Mouse (Mus musculus) liver, embryonic 14.5 days (tissue): ENCODE results near the gene Rps16. TPM values are rescaled to one million over a fixed set of nuclear protein-coding genes. Genes with fewer than 3 reads are reported as not detected.

ENCODE experiments used
- ATAC-seq: fragments of 200-750 bp; cut with Nextera tagmentation; 2 replicates; pipeline ENCODE4 v1.8.0; 2017; ENCODE audit warnings: moderate number of reproducible peaks, mild to moderate bottlenecking, moderate library complexity; ENCODE audit not compliant: insufficient read depth
- DNase-seq, 3 experiments: peaks; one replicate each; pipeline ENCODE4 v3.0.0-alpha.2; 2012 to 2013; ENCODE audit warnings: low read depth in 3 of 3, low spot score in 3 of 3
- H3K27ac ChIP-seq: fragments of 300-500 bp; sonication (generic); 2 replicates; pipeline ENCODE4 v1.5.1; 2014; ENCODE audit warnings: moderate library complexity, mild to moderate bottlenecking, control low read depth, inconsistent platforms
- H3K27me3 ChIP-seq: fragments of 300-500 bp; sonication (generic); 2 replicates; pipeline ENCODE4 v1.6.1; 2014; ENCODE audit warnings: mild to moderate bottlenecking, low read length, moderate library complexity; ENCODE audit not compliant: control insufficient read depth, insufficient read depth
- H3K36me3 ChIP-seq: fragments of 300-500 bp; sonication (generic); replicated peaks from 2 replicates; pipeline ENCODE4 v1.6.1; 2014; ENCODE audit warnings: low read depth; ENCODE audit not compliant: control insufficient read depth, insufficient read depth
- H3K4me1 ChIP-seq, 2 experiments: fragments of 200-500 bp in 1 of 2; fragments of 300-500 bp in 1 of 2; sonication (generic) in 1 of 2; replicated peaks; 2 replicates each; pipeline ENCODE4 v1.6.1; 2012 to 2014; ENCODE audit warnings: antibody characterized with exemption in 1 of 2, inconsistent platforms in 1 of 2, low read length in 1 of 2; ENCODE audit not compliant: control insufficient read depth in 2 of 2, insufficient read depth in 2 of 2
- H3K4me2 ChIP-seq: fragments of 300-500 bp; sonication (generic); 2 replicates; pipeline ENCODE4 v1.6.1; 2014; ENCODE audit warnings: low read depth, mild to moderate bottlenecking, control low read depth, moderate library complexity
- H3K4me3 ChIP-seq, 2 experiments: fragments of 200-500 bp in 1 of 2; fragments of 300-500 bp in 1 of 2; sonication (generic) in 1 of 2; 2 replicates each; pipeline ENCODE4 v1.5.1; 2012 to 2014; ENCODE audit warnings: low read depth in 2 of 2, low read length in 2 of 2, mild to moderate bottlenecking in 2 of 2, control low read depth in 1 of 2, inconsistent platforms in 1 of 2, moderate library complexity in 1 of 2; ENCODE audit not compliant: insufficient read depth in 1 of 2
- H3K9ac ChIP-seq: fragments of 300-500 bp; sonication (generic); replicated peaks from 2 replicates; pipeline ENCODE4 v1.6.1; 2014; ENCODE audit warnings: mild to moderate bottlenecking, control low read depth, moderate library complexity
- H3K9me3 ChIP-seq: fragments of 300-500 bp; sonication (generic); 2 replicates; pipeline ENCODE4 v1.6.1; 2016; ENCODE audit warnings: low read length, mixed read lengths; ENCODE audit not compliant: control insufficient read depth
- CTCF ChIP-seq: IDR thresholded peaks from 2 replicates; pipeline ENCODE4 v1.5.1; 2016; ENCODE audit warnings: antibody characterized with exemption, low read depth, control low read depth
- EP300 ChIP-seq: IDR thresholded peaks from 2 replicates; pipeline ENCODE4 v1.6.1; 2016; ENCODE audit warnings: antibody characterized with exemption, low read depth
- WGBS: fragments of 180-500 bp; shearing (Covaris S2); extraction: QIAGEN DNeasy Blood & Tissue Kit; methylation state at CpG from one replicate; pipeline ENCODE4 v1.1.7; 2014; ENCODE audit not compliant: insufficient replicate concordance; 5-methylcytosine and 5-hydroxymethylcytosine counted together
- polyA plus RNA-seq, 2 experiments: library from polyadenylated mRNA; depleted of rRNA in 1 of 2; stranded (reverse) in 1 of 2; unstranded in 1 of 2; fragments of >200 nt; fragmentation: Nextera tagmentation in 1 of 2; extraction: Ambion mirVana in 1 of 2; gene quantifications; 2 replicates each; pipeline versions ENCODE4 v1.2.1 to v1.2.3; 2012 to 2014

Rps16 gene
- polyA plus RNA-seq, 2 experiments, result 900 to 1,209 TPM

DNA sequence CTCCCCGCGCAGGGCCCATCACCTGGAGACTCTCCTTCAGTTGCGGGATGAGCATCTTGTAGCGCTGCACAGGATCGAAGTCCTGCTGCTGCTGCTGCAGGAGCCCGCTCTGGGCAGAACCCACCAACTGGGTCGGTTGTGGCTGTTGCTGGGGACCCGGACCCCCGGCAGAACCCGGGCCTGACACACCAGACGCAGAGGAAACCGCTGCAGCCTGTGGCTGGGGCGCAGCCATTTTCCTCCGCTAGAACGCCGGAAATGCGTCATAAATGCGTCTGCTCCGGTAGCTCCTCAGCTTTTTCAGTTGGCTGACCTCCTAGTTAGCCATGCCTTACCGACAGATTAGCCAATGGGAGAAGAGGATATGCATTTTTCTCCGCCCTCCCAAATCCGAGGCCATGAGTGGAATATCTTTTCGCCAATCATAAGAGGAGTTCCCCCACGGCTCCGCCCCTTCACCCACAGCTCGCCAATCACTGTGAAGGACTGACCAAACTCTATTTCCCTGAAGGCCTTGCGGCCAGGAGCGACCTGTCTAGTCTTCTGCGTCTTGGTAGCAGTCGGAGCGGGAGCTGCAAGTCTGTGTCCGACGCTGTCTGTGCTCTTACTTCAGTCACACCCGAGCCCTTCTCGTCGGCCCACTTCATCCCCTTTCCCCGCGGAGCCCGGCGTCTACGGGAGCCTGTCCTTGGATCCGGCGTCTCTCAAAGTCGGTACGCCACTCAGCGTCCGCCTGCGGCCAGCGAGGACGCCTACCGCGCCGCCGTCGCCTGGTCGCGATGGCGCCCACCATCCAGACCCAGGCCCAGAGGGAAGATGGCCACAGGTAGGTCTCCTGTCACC is 42.2 kb downstream of the Rps16 start, which contains the start of the genes Med29 and Paf1:
Gene Med29 (minus strand): TSS at position 280 of the 843 bp plus-strand sequence.
Gene Paf1 (plus strand): TSS at position 523 of the 843 bp plus-strand sequence.
- Histone ChIP-seq H3K4me2 (peak within 1 kb of the TSS; percentile 93), H3K4me3 (peak within 1 kb of the TSS; percentile 74 to 79), H3K36me3 (peaks cover 16% of the 10 kb centered on the region), H3K9ac (peak within 1 kb of the TSS; percentile 76), H3K27ac (peak within 1 kb of the TSS; percentile 9), H3K27me3 (no peaks in the 10 kb centered on the region), H3K4me1 (peaks cover 8 to 10% of the 10 kb centered on the region in 2 experiments), H3K9me3 (no peaks in the 10 kb centered on the region)
- peak; percentile 99 to 100 (median 99) for DNase-seq
- WGBS, result under 1% methylated on average over 58 of the region's 58 CpGs
- TF ChIP-seq EP300, result no peak; the same call in 1 of the 2 replicates
- TF ChIP-seq CTCF, result no peak
- peak; percentile 98 for ATAC-seq

DNA sequence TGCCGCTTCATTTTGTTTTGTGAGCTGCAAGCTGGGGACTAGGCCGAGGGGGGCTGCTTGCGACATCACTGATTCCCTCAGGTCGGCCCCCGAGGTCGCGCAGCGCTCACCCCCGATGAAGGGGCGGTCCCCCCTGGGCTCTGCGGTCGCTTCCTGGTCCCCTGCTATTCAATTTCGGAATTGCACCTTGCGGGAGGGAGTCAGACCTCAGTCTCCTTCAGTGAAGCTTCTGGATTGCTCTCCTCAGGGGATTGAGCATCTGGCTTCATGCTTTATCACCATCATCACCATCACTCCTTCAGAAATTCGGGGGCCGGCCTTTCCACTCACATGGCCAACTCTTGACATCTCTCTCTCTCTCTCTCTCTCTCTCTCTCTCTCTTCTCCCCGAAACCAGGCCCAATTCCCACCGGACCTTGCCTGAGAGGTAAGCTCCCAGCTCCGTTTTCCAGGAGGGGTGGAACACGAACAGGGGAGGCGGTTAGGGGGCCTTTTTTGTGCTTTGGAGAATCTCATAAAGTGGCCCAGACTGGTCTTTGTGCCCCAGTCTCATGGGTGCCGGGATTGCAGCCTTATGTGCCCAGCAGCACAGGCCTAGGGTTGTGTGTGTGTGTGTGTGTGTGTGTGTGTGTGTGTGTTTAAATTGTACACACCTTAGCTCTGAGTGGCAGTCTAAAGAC is 43.0 kb downstream of the Rps16 start:
- TF ChIP-seq CTCF (no peak), EP300 (no peak)
- H3K4me1 ChIP-seq, result peaks cover 8 to 10% of the 10 kb centered on the region in 2 experiments
- peaks cover 19% of the 10 kb centered on the region for H3K36me3 ChIP-seq
- H3K4me3 ChIP-seq, result peak overlapping the region; percentile 73 to 79
- no peaks in the 10 kb centered on the region for H3K9me3 ChIP-seq
- H3K4me2 ChIP-seq, result peak overlapping the region; percentile 93
- H3K27ac ChIP-seq, result peak overlapping the region; percentile 9
- no peak for ATAC-seq
- WGBS, result 6% methylated on average over 22 of the region's 22 CpGs
- H3K27me3 ChIP-seq, result no peaks in the 10 kb centered on the region
- peak overlapping the region; percentile 76 for H3K9ac ChIP-seq
- DNase-seq, result no peak

- WGBS, result 88% methylated on average over 4 of the region's 4 CpGs
- H3K4me1 ChIP-seq, result peaks cover 8 to 10% of the 10 kb centered on the region in 2 experiments
- H3K27me3 ChIP-seq, result no peaks in the 10 kb centered on the region
- H3K27ac ChIP-seq, result no peak overlapping the region
- H3K36me3 ChIP-seq, result peaks cover 13% of the 10 kb centered on the region
- TF ChIP-seq EP300, result no peak
- DNase-seq (no peak), ATAC-seq (no peak)
- H3K9me3 ChIP-seq, result no peaks in the 10 kb centered on the region
- no peak overlapping the region for H3K4me3 ChIP-seq
- H3K9ac ChIP-seq, result no peak overlapping the region
- no peak overlapping the region for H3K4me2 ChIP-seq
Observed at GRCm38 (mm10) chr7:28395425-28395824, 45.0 kb downstream of the Rps16 start.

GRCm38 (mm10) chr7:28398000-28398399 is 47.5 kb downstream of the Rps16 start:
- no peaks in the 10 kb centered on the region for H3K27me3 ChIP-seq
- H3K4me3 ChIP-seq, result no peak overlapping the region
- 52% methylated on average over 3 of the region's 3 CpGs for WGBS
- peaks cover 18% of the 10 kb centered on the region for H3K36me3 ChIP-seq
- H3K27ac ChIP-seq, result no peak overlapping the region
- H3K9ac ChIP-seq, result no peak overlapping the region
- no peak for TF ChIP-seq EP300
- TF ChIP-seq CTCF, result peak; percentile 42
- ATAC-seq (no peak), DNase-seq (no peak)
- no peaks in the 10 kb centered on the region for H3K9me3 ChIP-seq
- H3K4me2 ChIP-seq, result no peak overlapping the region
- H3K4me1 ChIP-seq, result peaks cover 3 to 4% of the 10 kb centered on the region in 2 experiments
